Mouse (Mus musculus) fat pad, adult 2 months (tissue): ENCODE measurements around the gene Sfxn2.

Experiments used
- DNase-seq: peaks from one replicate; pipeline ENCODE4 v3.0.0-alpha.2; 2011; ENCODE audit warnings: low read depth, low spot score; ENCODE audit errors: extremely low read depth

Sfxn2 gene

GRCm38 (mm10) chr19:46572951-46573937 lies at the start of gene Sfxn2, which contains the start of gene Arl3:
TSS of gene Sfxn2 (plus strand) at chr19:46573365.
TSS of gene Arl3 (minus strand) at chr19:46573198.
- peak; percentile 71 for DNase-seq

GRCm38 (mm10) chr19:46523480-46524151 lies 49.5 kb upstream of the Sfxn2 start:
- no peak for DNase-seq

GRCm38 (mm10) chr19:46524152-46524544 lies 49.0 kb upstream of the Sfxn2 start:
- DNase-seq, result no peak

- no peak for DNase-seq
These were observed 48.4 kb upstream of the Sfxn2 start for GRCm38 (mm10) chr19:46524601-46525321.

GRCm38 (mm10) chr19:46525691-46526631 lies 47.2 kb upstream of the Sfxn2 start:
- DNase-seq, result no peak

- DNase-seq, result no peak
These were observed 45.3 kb upstream of the Sfxn2 start for GRCm38 (mm10) chr19:46527632-46528528.

GRCm38 (mm10) chr19:46528529-46529213 lies 44.5 kb upstream of the Sfxn2 start:
- no peak for DNase-seq

- DNase-seq, result no peak
These were observed 43.3 kb upstream of the Sfxn2 start for GRCm38 (mm10) chr19:46529601-46530448.

- DNase-seq, result no peak
These were observed 42.6 kb upstream of the Sfxn2 start for GRCm38 (mm10) chr19:46530449-46530990.

- no peak for DNase-seq
These were observed 41.8 kb upstream of the Sfxn2 start for GRCm38 (mm10) chr19:46531071-46532030.

- no peak for DNase-seq
These were observed 41.0 kb upstream of the Sfxn2 start for GRCm38 (mm10) chr19:46532031-46532688.

GRCm38 (mm10) chr19:46533066-46533465 lies 40.1 kb upstream of the Sfxn2 start:
- DNase-seq, result no peak

GRCm38 (mm10) chr19:46533525-46533924 lies 39.6 kb upstream of the Sfxn2 start:
- DNase-seq, result no peak

GRCm38 (mm10) chr19:46534542-46535098 lies 38.5 kb upstream of the Sfxn2 start:
- DNase-seq, result no peak

- no peak for DNase-seq
These were observed 35.8 kb upstream of the Sfxn2 start for GRCm38 (mm10) chr19:46537357-46537756.
